Mouse (Mus musculus) embryonic facial prominence, embryonic 15.5 days (tissue): ENCODE measurements at regions not wholly inside any gene's neighbourhood (a gene's known extent, or its start where the extent isn't known, plus 50 kb on each side); places are given as distances from the start of the nearest gene placed in this dataset.

Experiments
- ATAC-seq: fragments of 200-750 bp; cut with Nextera tagmentation; 2 replicates; pipeline ENCODE4 v1.8.0; 2017; ENCODE audit warnings: low read depth, moderate TSS enrichment; ENCODE audit not compliant: insufficient number of reproducible peaks, low FRiP score, low TSS enrichment
- H3K27ac ChIP-seq: fragments of 300-500 bp; sonication (generic); replicated peaks from 2 replicates; pipeline ENCODE4 v1.5.1; 2015; ENCODE audit warnings: mild to moderate bottlenecking, inconsistent platforms
- H3K27me3 ChIP-seq: fragments of 300-500 bp; sonication (generic); 2 replicates; pipeline ENCODE4 v1.6.1; 2015; ENCODE audit warnings: inconsistent platforms
- H3K36me3 ChIP-seq: fragments of 300-500 bp; sonication (generic); 2 replicates; pipeline ENCODE4 v1.6.1; 2015; ENCODE audit warnings: mild to moderate bottlenecking, inconsistent platforms
- H3K4me1 ChIP-seq: fragments of 300-500 bp; sonication (generic); 2 replicates; pipeline ENCODE4 v1.6.1; 2015; ENCODE audit warnings: inconsistent platforms
- H3K4me2 ChIP-seq: fragments of 300-500 bp; sonication (generic); replicated peaks from 2 replicates; pipeline ENCODE4 v1.6.1; 2015; ENCODE audit warnings: mild to moderate bottlenecking, inconsistent platforms
- H3K4me3 ChIP-seq: fragments of 300-500 bp; sonication (generic); replicated peaks from 2 replicates; pipeline ENCODE4 v1.5.1; 2015; ENCODE audit warnings: mild to moderate bottlenecking, inconsistent platforms
- H3K9ac ChIP-seq: fragments of 300-500 bp; sonication (generic); 2 replicates; pipeline ENCODE4 v1.6.1; 2015; ENCODE audit warnings: inconsistent platforms
- H3K9me3 ChIP-seq: fragments of 300-500 bp; sonication (generic); replicated peaks from 2 replicates; pipeline ENCODE4 v1.6.1; 2016; ENCODE audit warnings: inconsistent platforms
- WGBS: fragments of 180-500 bp; shearing (Covaris S2); methylation state at CpG from one replicate; pipeline ENCODE4 v1.1.7; 2015; 5-methylcytosine and 5-hydroxymethylcytosine counted together

GRCm38 (mm10) chr3:14381421-14381992 lies 99.0 kb upstream of the Slc7a12 start:
- WGBS = 12% methylated on average over 18 of the region's 18 CpGs
- H3K27ac ChIP-seq = no peak overlapping the region
- H3K9me3 ChIP-seq = no peaks in the 10 kb centered on the region
- ATAC-seq = peak; percentile 67; the same call in 1 of the 2 replicates
- peak overlapping the region; percentile 28 for H3K4me3 ChIP-seq
- H3K9ac ChIP-seq = no peak overlapping the region
- no peaks in the 10 kb centered on the region for H3K36me3 ChIP-seq
- H3K4me1 ChIP-seq = no peaks in the 10 kb centered on the region
- no peaks in the 10 kb centered on the region for H3K27me3 ChIP-seq
- H3K4me2 ChIP-seq = peak overlapping the region; percentile 43

GRCm38 (mm10) chr3:14390656-14391055 lies 89.8 kb upstream of the Slc7a12 start:
- H3K27ac ChIP-seq = no peak overlapping the region
- no peak overlapping the region for H3K4me2 ChIP-seq
- H3K9me3 ChIP-seq = no peaks in the 10 kb centered on the region
- H3K9ac ChIP-seq = no peak overlapping the region
- WGBS = 72% methylated on average over 1 of the region's 1 CpGs
- H3K27me3 ChIP-seq = no peaks in the 10 kb centered on the region
- no peak overlapping the region for H3K4me3 ChIP-seq
- ATAC-seq = no peak
- H3K4me1 ChIP-seq = no peaks in the 10 kb centered on the region
- H3K36me3 ChIP-seq = no peaks in the 10 kb centered on the region

GRCm38 (mm10) chr3:14398676-14399075 lies 81.8 kb upstream of the Slc7a12 start:
- no peaks in the 10 kb centered on the region for H3K9me3 ChIP-seq
- ATAC-seq = no peak
- no peaks in the 10 kb centered on the region for H3K27me3 ChIP-seq
- H3K4me3 ChIP-seq = no peak overlapping the region
- no peak overlapping the region for H3K4me2 ChIP-seq
- H3K27ac ChIP-seq = no peak overlapping the region
- no peaks in the 10 kb centered on the region for H3K36me3 ChIP-seq
- WGBS = 88% methylated on average over 3 of the region's 3 CpGs
- H3K9ac ChIP-seq = no peak overlapping the region
- H3K4me1 ChIP-seq = no peaks in the 10 kb centered on the region

GRCm38 (mm10) chr3:14408435-14409125 lies 71.9 kb upstream of the Slc7a12 start:
- no peaks in the 10 kb centered on the region for H3K36me3 ChIP-seq
- no peaks in the 10 kb centered on the region for H3K27me3 ChIP-seq
- no peaks in the 10 kb centered on the region for H3K4me1 ChIP-seq
- H3K9ac ChIP-seq = no peak overlapping the region
- H3K4me3 ChIP-seq = no peak overlapping the region
- no peak for ATAC-seq
- no peak overlapping the region for H3K27ac ChIP-seq
- H3K9me3 ChIP-seq = no peaks in the 10 kb centered on the region
- H3K4me2 ChIP-seq = no peak overlapping the region
- 67% methylated on average over 1 of the region's 1 CpGs for WGBS
